Mouse (Mus musculus) forebrain, embryonic 14.5 days (tissue): ENCODE results near the gene Snd1. TPM values are rescaled to one million over a fixed set of nuclear protein-coding genes. Genes with fewer than 3 reads are reported as not detected.

Experiments used
- ATAC-seq: fragments of 200-750 bp; cut with Nextera tagmentation; 2 replicates; pipeline ENCODE4 v1.8.0; 2017; ENCODE audit warnings: mild to moderate bottlenecking, moderate library complexity
- DNase-seq: peaks from one replicate; pipeline ENCODE4 v3.0.0-alpha.2; 2015; ENCODE audit warnings: low spot score
- H3K27ac ChIP-seq: fragments of 300-500 bp; sonication (generic); 2 replicates; pipeline ENCODE4 v1.5.1; 2014; ENCODE audit warnings: low read depth, mild to moderate bottlenecking, control low read depth, low read length, moderate library complexity
- H3K27me3 ChIP-seq: fragments of 300-500 bp; sonication (generic); replicated peaks from 2 replicates; pipeline ENCODE4 v1.6.1; 2014; ENCODE audit warnings: low read length, control low read depth, mixed read lengths; ENCODE audit not compliant: control insufficient read depth, insufficient read depth
- H3K36me3 ChIP-seq: fragments of 300-500 bp; sonication (generic); 2 replicates; pipeline ENCODE4 v1.6.1; 2014; ENCODE audit warnings: low read length, control low read depth; ENCODE audit not compliant: control insufficient read depth, insufficient read depth
- H3K4me1 ChIP-seq: fragments of 300-500 bp; sonication (generic); 2 replicates; pipeline ENCODE4 v1.6.1; 2014; ENCODE audit warnings: antibody characterized with exemption, low read length, control low read depth; ENCODE audit not compliant: control insufficient read depth, insufficient read depth
- H3K4me2 ChIP-seq: fragments of 300-500 bp; sonication (generic); 2 replicates; pipeline ENCODE4 v1.6.1; 2014; ENCODE audit warnings: mild to moderate bottlenecking, control low read depth, low read length
- H3K4me3 ChIP-seq: fragments of 300-500 bp; sonication (generic); 2 replicates; pipeline ENCODE4 v1.5.1; 2014; ENCODE audit warnings: low read depth, low read length, control low read depth
- H3K9ac ChIP-seq: fragments of 300-500 bp; sonication (generic); 2 replicates; pipeline ENCODE4 v1.6.1; 2014; ENCODE audit warnings: mild to moderate bottlenecking, low read length, control low read depth, moderate library complexity
- H3K9me3 ChIP-seq: fragments of 300-500 bp; sonication (generic); replicated peaks from 2 replicates; pipeline ENCODE4 v1.6.1; 2016; ENCODE audit warnings: low read length, control low read depth, mixed read lengths; ENCODE audit not compliant: control insufficient read depth
- whole genome bisulfite sequencing: fragments of 180-500 bp; shearing (Covaris S2); extraction: QIAGEN DNeasy Blood & Tissue Kit; methylation state at CpG from one replicate; pipeline ENCODE4 v1.1.7; 2014; 5-methylcytosine and 5-hydroxymethylcytosine counted together
- polyA plus RNA-seq: library from polyadenylated mRNA; unstranded; fragments of >200 nt; fragmentation: Nextera tagmentation; extraction: Ambion mirVana; gene quantifications from 2 replicates; pipeline ENCODE4 v1.2.1, GENCODE M21; 2014

Snd1 gene
- polyA plus RNA-seq, 1 experiment from 2014 or later: 67.9 TPM

DNA sequence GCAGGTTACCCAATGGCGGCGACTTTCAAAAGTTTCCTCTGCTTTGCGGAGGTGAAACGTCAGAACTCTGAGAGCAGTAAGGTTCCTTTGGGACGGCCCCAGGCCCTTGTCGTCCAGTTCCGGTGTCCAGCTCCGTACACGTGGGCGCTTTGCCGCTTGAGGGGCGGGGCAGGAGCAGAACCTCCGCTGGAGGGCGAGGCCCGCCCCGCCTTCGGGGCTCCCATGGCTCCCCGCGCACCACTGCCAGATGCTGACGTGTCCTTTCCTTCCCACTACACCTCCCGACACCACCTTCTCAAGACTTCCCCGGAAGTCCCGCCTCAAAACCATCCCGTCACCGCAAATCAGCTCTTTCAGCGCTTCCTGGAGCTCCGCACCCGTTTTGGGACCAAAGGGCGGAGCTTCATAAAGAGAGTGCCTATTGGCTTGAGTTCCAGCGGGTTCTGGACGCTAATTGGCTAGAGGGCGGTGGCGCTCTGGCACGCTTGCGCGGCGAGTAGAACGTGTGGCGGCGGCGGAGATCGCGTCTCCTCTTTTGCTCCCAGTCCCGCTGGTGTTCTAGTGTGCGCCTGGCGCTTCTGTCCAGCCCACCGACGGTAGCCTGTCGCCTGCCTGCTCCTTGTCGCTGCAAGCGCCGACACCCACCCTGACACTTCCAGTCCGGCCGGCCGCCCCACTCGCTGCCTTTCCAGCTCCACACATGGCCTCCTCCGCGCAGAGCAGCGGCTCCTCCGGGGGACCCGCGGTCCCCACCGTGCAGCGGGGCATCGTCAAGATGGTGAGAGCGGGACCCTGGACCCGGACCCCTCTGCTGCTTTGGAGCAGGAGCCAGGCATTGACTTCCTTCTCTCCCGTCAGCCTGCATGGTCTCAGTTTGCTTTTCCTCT lies 5.2 kb downstream of the Snd1 start:
- DNase-seq (peak; percentile 100), ATAC-seq (peak; percentile 98)
- H3K9me3 ChIP-seq: no peaks in the 10 kb centered on the region
- peak overlapping the region; percentile 91 for H3K4me3 ChIP-seq
- H3K36me3 ChIP-seq: no peaks in the 10 kb centered on the region
- H3K9ac ChIP-seq: peak overlapping the region; percentile 83
- peak overlapping the region; percentile 91 for H3K4me2 ChIP-seq
- peak overlapping the region; percentile 68 for H3K27ac ChIP-seq
- no peaks in the 10 kb centered on the region for H3K27me3 ChIP-seq
- peaks cover 10% of the 10 kb centered on the region for H3K4me1 ChIP-seq
- under 1% methylated on average over 68 of the region's 68 CpGs for WGBS

GRCm38 (mm10) chr6:28480752-28481492 lies 6.0 kb downstream of the Snd1 start:
- no peak for ATAC-seq
- 6% methylated on average over 21 of the region's 21 CpGs for WGBS
- H3K27ac ChIP-seq: no peak overlapping the region; the same call in 1 of the 2 replicates
- no peaks in the 10 kb centered on the region for H3K36me3 ChIP-seq
- peaks cover 10% of the 10 kb centered on the region for H3K4me1 ChIP-seq
- H3K27me3 ChIP-seq: no peaks in the 10 kb centered on the region
- no peaks in the 10 kb centered on the region for H3K9me3 ChIP-seq
- peak overlapping the region; percentile 83 for H3K9ac ChIP-seq
- H3K4me2 ChIP-seq: peak overlapping the region; percentile 91
- DNase-seq: no peak
- peak overlapping the region; percentile 91 for H3K4me3 ChIP-seq

DNA sequence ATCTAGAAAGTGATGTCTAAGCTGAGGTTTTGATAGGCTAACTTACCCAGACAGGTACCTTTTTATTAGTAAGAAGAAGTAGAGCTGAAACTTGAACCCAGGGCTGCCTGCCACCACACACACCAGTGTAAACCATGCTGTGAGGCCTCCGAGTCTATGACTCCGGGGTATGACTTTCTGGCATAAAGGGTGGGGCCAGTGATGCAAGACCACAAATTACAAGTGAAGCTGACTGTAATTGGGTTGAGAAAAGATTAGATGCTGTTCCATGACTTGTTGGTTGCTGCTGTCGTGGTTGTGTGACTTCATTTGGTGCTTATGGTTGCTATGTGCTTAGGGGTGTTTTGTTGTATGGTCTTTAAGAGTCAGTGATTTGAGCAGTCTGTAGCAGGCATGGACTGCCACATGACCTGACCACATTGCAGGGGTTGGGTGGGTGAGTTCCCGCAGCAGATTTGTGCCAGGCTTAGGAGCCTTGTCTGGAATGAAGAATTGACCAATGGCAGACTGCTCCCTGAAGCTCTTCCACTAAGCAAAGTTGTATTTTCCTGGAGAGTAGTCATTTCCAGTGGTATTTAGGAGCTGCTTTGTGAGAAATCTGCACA lies 7.9 kb downstream of the Snd1 start:
- Histone ChIP-seq H3K4me1 (peaks cover 10% of the 10 kb centered on the region), H3K4me2 (no peak overlapping the region), H3K27me3 (no peaks in the 10 kb centered on the region), H3K36me3 (no peaks in the 10 kb centered on the region), H3K9ac (0 out of 2 replicates have a peak overlapping the region, but pooled peaks have one; percentile 8), H3K9me3 (no peaks in the 10 kb centered on the region), H3K27ac (no peak overlapping the region), H3K4me3 (no peak overlapping the region)
- 91% methylated on average over 4 of the region's 4 CpGs for WGBS
- DNase-seq: no peak
- ATAC-seq: no peak

DNA sequence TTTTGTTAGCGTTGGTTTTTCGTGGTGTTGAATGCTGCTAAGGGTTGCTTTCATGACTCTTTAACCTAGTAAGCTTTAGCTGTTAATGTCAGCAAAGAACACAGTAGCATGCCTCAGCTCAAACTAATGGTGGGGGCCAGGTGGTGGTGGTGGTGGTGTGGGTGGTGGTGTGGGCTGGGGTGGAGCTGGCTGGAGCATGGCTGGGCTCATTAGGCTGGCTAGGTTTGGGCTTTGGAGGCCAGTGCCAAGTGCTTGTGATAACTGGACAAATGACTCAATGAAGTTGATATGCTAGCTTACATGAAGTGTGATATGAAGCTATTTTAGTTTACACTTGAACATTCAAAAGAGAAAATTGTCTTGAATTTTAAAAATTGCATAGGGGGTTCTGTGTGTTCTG lies 11.1 kb downstream of the Snd1 start:
- peaks cover 3% of the 10 kb centered on the region for H3K4me1 ChIP-seq
- no peak overlapping the region for H3K27ac ChIP-seq
- ATAC-seq (no peak), DNase-seq (no peak)
- no peak overlapping the region for H3K4me2 ChIP-seq
- H3K9ac ChIP-seq: no peak overlapping the region
- 88% methylated on average over 2 of the region's 2 CpGs for WGBS
- no peaks in the 10 kb centered on the region for H3K27me3 ChIP-seq
- H3K4me3 ChIP-seq: no peak overlapping the region
- H3K36me3 ChIP-seq: no peaks in the 10 kb centered on the region
- no peaks in the 10 kb centered on the region for H3K9me3 ChIP-seq

- no peak overlapping the region for H3K9ac ChIP-seq
- no peak for ATAC-seq
- no peaks in the 10 kb centered on the region for H3K9me3 ChIP-seq
- DNase-seq: peak; percentile 24
- no peak overlapping the region for H3K27ac ChIP-seq
- no peak overlapping the region for H3K4me3 ChIP-seq
- WGBS: 80% methylated on average over 2 of the region's 2 CpGs
- H3K36me3 ChIP-seq: no peaks in the 10 kb centered on the region
- H3K4me2 ChIP-seq: no peak overlapping the region
- no peaks in the 10 kb centered on the region; the same call in 1 of the 2 replicates for H3K4me1 ChIP-seq
- no peaks in the 10 kb centered on the region for H3K27me3 ChIP-seq
Measured at GRCm38 (mm10) chr6:28486471-28486870, 11.5 kb downstream of the Snd1 start.

DNA sequence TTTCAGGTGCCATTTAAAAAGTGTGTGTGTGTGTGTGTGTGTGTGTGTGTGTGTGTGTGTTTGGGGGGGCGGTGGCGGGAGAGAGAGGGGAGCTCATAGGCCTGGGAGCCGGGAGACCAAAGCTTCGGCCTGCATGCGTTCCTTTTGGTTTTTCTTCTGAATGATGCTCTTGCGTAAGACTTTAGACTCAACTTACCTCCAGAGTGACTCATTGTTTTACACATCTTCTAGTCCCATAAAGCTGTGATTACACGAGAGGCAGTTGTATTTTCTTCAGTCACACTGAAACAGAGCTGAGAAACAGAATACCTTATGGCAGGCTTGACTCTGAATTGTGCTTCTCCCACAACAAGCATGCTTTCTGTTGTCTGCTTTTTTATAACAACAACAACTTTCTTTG lies 12.0 kb downstream of the Snd1 start:
- Histone ChIP-seq H3K4me2 (no peak overlapping the region), H3K27ac (no peak overlapping the region), H3K4me3 (no peak overlapping the region), H3K9ac (no peak overlapping the region), H3K36me3 (no peaks in the 10 kb centered on the region), H3K27me3 (no peaks in the 10 kb centered on the region), H3K9me3 (no peaks in the 10 kb centered on the region), H3K4me1 (no peaks in the 10 kb centered on the region)
- ATAC-seq (no peak), DNase-seq (no peak)
- WGBS: 91% methylated on average over 7 of the region's 7 CpGs

- ATAC-seq (peak; percentile 61; the same call in 1 of the 2 replicates), DNase-seq (peak; percentile 70)
- Histone ChIP-seq H3K36me3 (no peaks in the 10 kb centered on the region), H3K4me3 (no peak overlapping the region), H3K4me1 (no peaks in the 10 kb centered on the region), H3K9me3 (no peaks in the 10 kb centered on the region), H3K27me3 (no peaks in the 10 kb centered on the region), H3K9ac (no peak overlapping the region), H3K27ac (no peak overlapping the region), H3K4me2 (no peak overlapping the region)
- 68% methylated on average over 1 of the region's 1 CpGs for WGBS
Measured at GRCm38 (mm10) chr6:28488204-28488851, 13.4 kb downstream of the Snd1 start.

GRCm38 (mm10) chr6:28490612-28491011 lies 15.7 kb downstream of the Snd1 start:
- DNase-seq (no peak), ATAC-seq (no peak)
- Histone ChIP-seq H3K9ac (no peak overlapping the region), H3K4me3 (no peak overlapping the region), H3K9me3 (no peaks in the 10 kb centered on the region), H3K27me3 (no peaks in the 10 kb centered on the region), H3K36me3 (no peaks in the 10 kb centered on the region), H3K4me2 (no peak overlapping the region), H3K4me1 (no peaks in the 10 kb centered on the region), H3K27ac (no peak overlapping the region)
- WGBS: 91% methylated on average over 5 of the region's 5 CpGs
